Mouse (Mus musculus) hindbrain, embryonic 16.5 days (tissue): Measurements from ENCODE around the gene Nek1. TPM values are rescaled to one million over a fixed set of nuclear protein-coding genes. Genes with fewer than 3 reads are reported as not detected.

Experiments
- ATAC-seq: fragments of 200-750 bp; cut with Nextera tagmentation; 2 replicates; pipeline ENCODE4 v1.8.0; 2017; ENCODE audit warnings: moderate TSS enrichment, moderate library complexity
- H3K27ac ChIP-seq: fragments of 300-500 bp; sonication (generic); 2 replicates; pipeline ENCODE4 v1.5.1; 2014; ENCODE audit warnings: low read depth, mild to moderate bottlenecking, control low read depth, low read length, moderate library complexity
- H3K27me3 ChIP-seq: fragments of 300-500 bp; sonication (generic); replicated peaks from 2 replicates; pipeline ENCODE4 v1.6.1; 2014; ENCODE audit warnings: low read length; ENCODE audit not compliant: control insufficient read depth, insufficient read depth
- H3K36me3 ChIP-seq: fragments of 300-500 bp; sonication (generic); 2 replicates; pipeline ENCODE4 v1.6.1; 2014; ENCODE audit warnings: mild to moderate bottlenecking, low read length, moderate library complexity, mixed read lengths; ENCODE audit not compliant: control insufficient read depth, insufficient read depth
- H3K4me1 ChIP-seq: fragments of 300-500 bp; sonication (generic); 2 replicates; pipeline ENCODE4 v1.6.1; 2014; ENCODE audit warnings: low read depth, low read length; ENCODE audit not compliant: control insufficient read depth, insufficient read depth
- H3K4me2 ChIP-seq: fragments of 300-500 bp; sonication (generic); 2 replicates; pipeline ENCODE4 v1.6.1; 2014; ENCODE audit warnings: mild to moderate bottlenecking, low read length, control low read depth, moderate library complexity
- H3K4me3 ChIP-seq: fragments of 300-500 bp; sonication (generic); 2 replicates; pipeline ENCODE4 v1.5.1; 2014; ENCODE audit warnings: mild to moderate bottlenecking, low read length, control low read depth, moderate library complexity
- H3K9ac ChIP-seq: fragments of 300-500 bp; sonication (generic); 2 replicates; pipeline ENCODE4 v1.6.1; 2014; ENCODE audit warnings: low read depth, mild to moderate bottlenecking, control low read depth, low read length, moderate library complexity
- H3K9me3 ChIP-seq: fragments of 300-500 bp; sonication (generic); 2 replicates; pipeline ENCODE4 v1.6.1; 2014; ENCODE audit warnings: mild to moderate bottlenecking, low read length, moderate library complexity; ENCODE audit not compliant: control insufficient read depth
- WGBS: fragments of 180-500 bp; shearing (Covaris S2); extraction: QIAGEN DNeasy Blood & Tissue Kit; methylation state at CpG from one replicate; pipeline ENCODE4 v1.1.7; 2014; 5-methylcytosine and 5-hydroxymethylcytosine counted together
- polyA plus RNA-seq: library from polyadenylated mRNA; unstranded; fragments of >200 nt; fragmentation: Nextera tagmentation; extraction: Ambion mirVana; gene quantifications from 2 replicates; pipeline ENCODE4 v1.2.1, GENCODE M21; 2015

Nek1 gene
- polyA plus RNA-seq, 1 experiment from 2014 or later, result 26.4 TPM

DNA sequence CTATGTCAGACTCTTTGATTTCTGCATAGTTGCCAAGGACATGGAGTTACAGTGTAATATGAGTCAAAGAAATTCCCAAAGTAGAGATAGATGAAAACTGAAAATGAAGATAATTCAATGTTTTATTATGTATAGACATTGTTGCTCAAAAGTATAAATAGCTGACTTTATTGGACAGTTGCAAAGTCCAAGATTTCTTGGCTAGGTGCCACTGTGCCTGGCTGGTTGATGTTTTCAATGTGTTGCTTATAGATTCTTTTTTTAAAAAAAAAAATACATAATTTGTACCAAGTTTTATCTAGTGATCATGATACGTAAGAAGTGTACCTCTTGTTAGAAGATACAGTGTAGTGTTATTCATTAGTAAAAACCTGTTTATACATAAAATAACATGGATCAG lies 53.8 kb downstream of the Nek1 start:
- Histone ChIP-seq H3K36me3 (no peaks in the 10 kb centered on the region), H3K9me3 (no peaks in the 10 kb centered on the region), H3K4me1 (no peaks in the 10 kb centered on the region), H3K4me3 (no peak overlapping the region), H3K27me3 (no peaks in the 10 kb centered on the region), H3K9ac (no peak overlapping the region), H3K4me2 (no peak overlapping the region), H3K27ac (no peak overlapping the region)
- 96% methylated on average over 1 of the region's 1 CpGs for WGBS
- no peak for ATAC-seq

DNA sequence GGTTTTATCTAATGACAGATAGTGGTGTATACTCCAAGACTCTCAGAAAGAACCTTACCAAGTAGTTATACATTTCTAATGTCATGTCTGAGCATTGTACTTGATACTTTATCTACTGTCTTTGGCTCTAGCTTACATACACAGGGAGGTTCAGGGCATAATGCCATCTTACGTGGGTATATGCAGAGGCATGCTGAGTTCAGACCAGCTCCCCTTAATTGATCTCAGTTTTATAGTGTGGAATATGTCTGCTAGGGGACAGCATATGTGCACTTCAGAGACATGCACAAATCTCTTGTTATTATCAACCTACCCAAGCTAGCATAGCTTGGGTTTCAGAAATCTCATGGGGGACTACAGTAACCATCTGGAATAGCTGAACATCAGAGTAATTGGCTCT lies 60.0 kb downstream of the Nek1 start:
- Histone ChIP-seq H3K9ac (no peak overlapping the region), H3K9me3 (no peaks in the 10 kb centered on the region), H3K27me3 (no peaks in the 10 kb centered on the region), H3K27ac (no peak overlapping the region), H3K4me1 (no peaks in the 10 kb centered on the region), H3K4me2 (no peak overlapping the region), H3K36me3 (no peaks in the 10 kb centered on the region; the same call in 1 of the 2 replicates), H3K4me3 (no peak overlapping the region)
- WGBS, result 54% methylated on average over 1 of the region's 1 CpGs
- no peak for ATAC-seq

DNA sequence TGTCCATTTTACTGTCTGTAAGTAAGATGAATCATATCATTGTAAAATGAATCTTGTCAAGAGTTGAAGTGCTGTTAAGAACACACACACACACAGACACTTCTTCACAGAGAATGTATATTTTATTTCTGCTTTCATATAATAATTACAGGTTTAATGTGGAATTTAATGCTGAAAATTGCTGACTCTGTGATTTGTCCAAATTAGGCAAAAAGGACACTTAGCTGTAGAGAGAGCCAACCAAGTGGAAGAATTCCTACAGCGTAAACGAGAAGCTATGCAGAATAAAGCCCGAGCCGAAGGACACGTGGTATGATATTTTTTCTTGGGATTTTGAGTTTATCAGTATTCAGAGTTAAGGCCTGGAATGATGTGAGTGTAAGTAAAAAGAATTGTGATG lies 61.3 kb downstream of the Nek1 start:
- ATAC-seq, result no peak
- Histone ChIP-seq H3K4me3 (no peak overlapping the region), H3K27ac (no peak overlapping the region), H3K27me3 (no peaks in the 10 kb centered on the region), H3K9me3 (no peaks in the 10 kb centered on the region), H3K4me2 (no peak overlapping the region), H3K4me1 (no peaks in the 10 kb centered on the region), H3K36me3 (no peaks in the 10 kb centered on the region; the same call in 1 of the 2 replicates), H3K9ac (no peak overlapping the region)
- WGBS, result 89% methylated on average over 5 of the region's 5 CpGs

- no peak overlapping the region for H3K4me2 ChIP-seq
- 55% methylated on average over 3 of the region's 3 CpGs for WGBS
- H3K4me3 ChIP-seq, result no peak overlapping the region
- H3K27me3 ChIP-seq, result no peaks in the 10 kb centered on the region
- no peak overlapping the region for H3K9ac ChIP-seq
- H3K9me3 ChIP-seq, result no peaks in the 10 kb centered on the region
- no peaks in the 10 kb centered on the region; the same call in 1 of the 2 replicates for H3K36me3 ChIP-seq
- peak; percentile 24; the same call in 1 of the 2 replicates for ATAC-seq
- no peaks in the 10 kb centered on the region for H3K4me1 ChIP-seq
- no peak overlapping the region; the same call in 1 of the 2 replicates for H3K27ac ChIP-seq
Observed at GRCm38 (mm10) chr8:61056997-61057396, 64.0 kb downstream of the Nek1 start.

GRCm38 (mm10) chr8:61059143-61059542 lies 66.1 kb downstream of the Nek1 start:
- H3K4me1 ChIP-seq, result no peaks in the 10 kb centered on the region
- H3K9me3 ChIP-seq, result no peaks in the 10 kb centered on the region
- 0 out of 2 replicates have a peak, but pooled peaks cover 4% of the 10 kb centered on the region for H3K36me3 ChIP-seq
- H3K4me2 ChIP-seq, result no peak overlapping the region
- no peak overlapping the region for H3K4me3 ChIP-seq
- no peak overlapping the region for H3K27ac ChIP-seq
- no peak for ATAC-seq
- H3K9ac ChIP-seq, result no peak overlapping the region
- no peaks in the 10 kb centered on the region for H3K27me3 ChIP-seq

GRCm38 (mm10) chr8:61060412-61060811 lies 67.4 kb downstream of the Nek1 start:
- 83% methylated on average over 7 of the region's 7 CpGs for WGBS
- ATAC-seq, result no peak

DNA sequence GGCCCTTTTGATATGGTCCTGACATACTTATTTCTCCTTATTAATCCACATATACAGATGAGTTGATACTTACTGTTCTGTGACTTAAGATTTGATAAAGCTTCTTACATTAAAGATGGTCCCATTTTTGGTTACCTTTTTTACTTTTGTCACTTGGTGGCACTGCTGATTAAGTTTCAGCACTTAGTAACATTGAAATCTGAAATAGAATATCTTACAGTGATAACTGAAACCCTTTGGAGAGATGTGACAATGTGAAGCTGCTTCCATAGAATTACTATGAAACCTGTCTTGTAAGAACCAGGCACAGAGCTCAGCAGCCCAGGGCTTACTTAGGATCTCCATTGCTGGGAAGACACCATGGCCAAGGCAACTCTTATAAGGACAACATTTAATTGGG lies 82.1 kb downstream of the Nek1 start:
- H3K27ac ChIP-seq, result no peak overlapping the region
- H3K4me1 ChIP-seq, result no peaks in the 10 kb centered on the region
- H3K4me3 ChIP-seq, result no peak overlapping the region
- no peaks in the 10 kb centered on the region for H3K9me3 ChIP-seq
- H3K9ac ChIP-seq, result no peak overlapping the region
- peaks cover 11% of the 10 kb centered on the region for H3K36me3 ChIP-seq
- no peak overlapping the region for H3K4me2 ChIP-seq
- ATAC-seq, result 0 out of 2 replicates have a peak, but pooled peaks have one; percentile 45
- no peaks in the 10 kb centered on the region for H3K27me3 ChIP-seq

More at GRCm38 (mm10) chr8:61060412-61060811, 67.4 kb downstream of the Nek1 start:
- no peak overlapping the region for H3K9ac ChIP-seq
- H3K27me3 ChIP-seq, result no peaks in the 10 kb centered on the region
- H3K27ac ChIP-seq, result no peak overlapping the region
- peaks cover 5% of the 10 kb centered on the region; the same call in 1 of the 2 replicates for H3K36me3 ChIP-seq
- no peak overlapping the region for H3K4me3 ChIP-seq
- H3K4me1 ChIP-seq, result no peaks in the 10 kb centered on the region
- no peaks in the 10 kb centered on the region for H3K9me3 ChIP-seq
- H3K4me2 ChIP-seq, result no peak overlapping the region

- Histone ChIP-seq H3K4me1 (no peaks in the 10 kb centered on the region), H3K9me3 (no peaks in the 10 kb centered on the region), H3K27ac (no peak overlapping the region), H3K9ac (no peak overlapping the region), H3K27me3 (no peaks in the 10 kb centered on the region), H3K4me3 (no peak overlapping the region), H3K36me3 (no peaks in the 10 kb centered on the region), H3K4me2 (no peak overlapping the region)
- WGBS, result 94% methylated on average over 4 of the region's 4 CpGs
- no peak for ATAC-seq
Observed at GRCm38 (mm10) chr8:61110496-61110895, 117.5 kb downstream of the Nek1 start.

- Histone ChIP-seq H3K4me1 (no peaks in the 10 kb centered on the region), H3K4me2 (no peak overlapping the region), H3K27me3 (no peaks in the 10 kb centered on the region), H3K36me3 (no peaks in the 10 kb centered on the region), H3K4me3 (no peak overlapping the region), H3K9ac (no peak overlapping the region), H3K27ac (no peak overlapping the region), H3K9me3 (no peaks in the 10 kb centered on the region)
- ATAC-seq, result no peak
- WGBS, result 97% methylated on average over 4 of the region's 4 CpGs
Observed at GRCm38 (mm10) chr8:61111940-61112339, 118.9 kb downstream of the Nek1 start.

DNA sequence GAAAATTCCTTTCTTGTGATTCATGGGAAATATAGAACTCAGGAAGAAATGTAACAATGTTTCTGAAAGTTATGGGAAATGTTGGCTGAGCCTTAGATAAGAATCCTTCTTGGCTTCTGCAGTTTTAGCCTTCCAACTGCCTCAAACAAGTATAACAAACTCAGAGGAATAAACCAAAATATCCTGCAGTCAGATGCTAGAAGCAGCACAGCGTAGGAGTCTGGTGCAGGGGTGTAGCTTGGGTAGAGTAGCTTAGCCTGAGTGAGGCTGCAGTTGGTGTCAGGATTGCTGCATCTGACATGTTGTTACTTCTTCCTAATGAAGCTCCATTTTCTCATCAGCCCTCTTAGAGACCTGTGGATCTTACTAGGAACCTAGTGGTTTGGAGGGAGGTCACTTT lies 128.6 kb downstream of the Nek1 start:
- H3K27me3 ChIP-seq, result no peaks in the 10 kb centered on the region
- no peak overlapping the region for H3K4me2 ChIP-seq
- no peak overlapping the region for H3K9ac ChIP-seq
- H3K9me3 ChIP-seq, result no peaks in the 10 kb centered on the region
- 100% methylated on average over 1 of the region's 1 CpGs for WGBS
- no peak for ATAC-seq
- H3K27ac ChIP-seq, result no peak overlapping the region
- peaks cover 5% of the 10 kb centered on the region; the same call in 1 of the 2 replicates for H3K36me3 ChIP-seq
- H3K4me3 ChIP-seq, result no peak overlapping the region
- H3K4me1 ChIP-seq, result no peaks in the 10 kb centered on the region
